Mouse (Mus musculus): Measurements from ENCODE around the gene Rgl2. TPM values are rescaled to one million over a fixed set of nuclear protein-coding genes. Genes with fewer than 3 reads are reported as not detected.

Rgl2 gene
- polyA plus RNA-seq (2014; fragmentation: Illumina TruSeq; extraction: RNeasy Lipid Tissue Mini Kit (QIAGEN cat#74804); ENCODE audit: low read depth, low replicate concordance) = 46.9 TPM

DNA sequence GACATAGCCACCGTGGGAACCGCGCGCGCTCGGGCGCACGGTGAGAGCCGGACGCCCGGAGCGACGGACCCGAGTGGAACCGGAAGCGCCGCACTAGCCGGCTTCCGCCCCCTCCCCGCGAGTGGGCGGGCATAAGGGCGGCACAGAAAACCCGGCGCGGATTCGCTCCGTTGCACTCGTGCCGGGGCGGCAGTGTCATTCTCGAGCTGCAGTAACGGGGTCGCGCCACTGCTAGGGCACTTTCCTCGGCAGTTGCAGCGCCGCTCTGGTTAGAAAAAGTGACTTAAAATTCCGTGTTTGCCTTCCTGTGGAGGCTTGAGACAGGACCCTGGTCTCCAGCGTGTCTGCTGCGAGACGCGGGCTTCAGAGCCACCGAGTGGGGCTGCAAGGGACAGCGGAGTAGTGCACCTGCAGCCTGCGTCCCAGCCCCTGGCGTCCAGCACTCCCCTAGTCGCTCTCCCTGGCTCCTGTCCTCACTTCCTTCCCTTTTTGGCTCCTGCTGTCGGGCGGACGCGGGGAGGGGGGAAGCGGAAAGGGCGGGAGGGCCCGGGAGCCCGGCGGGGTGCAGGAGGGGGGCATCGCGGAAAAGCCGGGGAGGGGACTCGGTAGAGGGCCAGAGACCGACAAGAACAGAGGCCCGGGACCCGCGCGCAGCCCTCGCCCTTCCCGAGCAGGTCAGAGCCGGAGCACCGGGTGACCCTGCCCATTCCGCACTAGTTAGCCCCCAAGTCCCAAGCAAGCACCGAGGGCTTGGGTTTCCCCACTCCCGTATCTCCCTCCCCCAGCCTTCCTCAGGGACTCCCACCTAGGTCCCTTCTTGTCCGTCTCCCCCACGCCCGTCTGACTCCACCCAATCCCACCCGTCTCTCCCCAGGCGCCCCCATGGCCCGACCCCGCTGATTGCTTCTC is at the start of gene Rgl2:
TSS of gene Rgl2 (plus strand) at position 173 of the 909 bp plus-strand sequence.

DNA sequence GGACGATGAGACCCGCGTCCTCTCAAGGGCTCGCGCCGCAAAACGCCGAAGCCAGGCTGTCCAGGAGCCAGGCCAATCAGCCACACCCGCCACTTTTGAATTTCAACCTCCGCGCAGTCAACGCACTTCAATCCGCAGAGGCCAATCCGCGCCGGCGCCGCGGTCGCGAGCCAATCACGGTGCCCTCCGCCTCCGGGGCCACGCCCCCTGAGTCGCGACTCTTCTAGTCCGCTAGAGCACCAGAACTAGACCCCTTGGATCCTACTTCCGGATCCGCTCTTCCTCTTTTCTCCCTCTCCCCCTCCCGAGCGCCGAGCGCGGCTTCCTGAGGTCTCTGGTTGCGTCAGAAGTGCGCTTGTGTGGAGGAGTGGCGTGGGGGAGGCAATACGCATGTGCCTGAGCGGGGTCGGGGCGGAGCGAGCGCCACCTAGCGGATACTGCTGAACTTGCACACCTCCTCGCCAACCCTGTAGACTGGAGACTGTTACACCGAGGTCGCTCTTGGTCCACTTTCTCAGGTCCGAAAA is 38.7 kb upstream of the Rgl2 start, which contains the start of gene Kifc1:
TSS of gene Kifc1 (minus strand) at position 129 of the 527 bp plus-strand sequence.

DNA sequence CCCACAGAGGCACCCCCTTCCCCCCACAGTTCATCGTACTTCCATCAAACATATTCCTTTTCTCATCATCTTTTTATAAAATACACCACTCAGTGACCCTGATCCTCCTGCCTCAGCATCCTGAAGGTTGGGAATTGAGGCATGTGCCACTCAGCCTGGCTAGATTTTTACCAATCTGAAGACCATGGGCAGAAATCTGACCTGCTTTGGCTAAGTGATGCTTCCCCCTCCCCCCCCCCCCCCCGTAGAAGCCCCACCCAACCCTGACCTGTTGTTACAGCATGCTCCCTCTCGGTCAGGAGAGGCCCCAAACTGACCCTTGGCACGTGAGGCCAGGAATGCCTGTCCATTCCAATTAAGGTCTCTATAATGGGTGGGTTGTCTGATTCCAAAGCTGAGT is 24.5 kb upstream of the Rgl2 start, which contains the start of gene Platr17:
TSS of gene Platr17 (plus strand) at position 301 of the 400 bp plus-strand sequence.

DNA sequence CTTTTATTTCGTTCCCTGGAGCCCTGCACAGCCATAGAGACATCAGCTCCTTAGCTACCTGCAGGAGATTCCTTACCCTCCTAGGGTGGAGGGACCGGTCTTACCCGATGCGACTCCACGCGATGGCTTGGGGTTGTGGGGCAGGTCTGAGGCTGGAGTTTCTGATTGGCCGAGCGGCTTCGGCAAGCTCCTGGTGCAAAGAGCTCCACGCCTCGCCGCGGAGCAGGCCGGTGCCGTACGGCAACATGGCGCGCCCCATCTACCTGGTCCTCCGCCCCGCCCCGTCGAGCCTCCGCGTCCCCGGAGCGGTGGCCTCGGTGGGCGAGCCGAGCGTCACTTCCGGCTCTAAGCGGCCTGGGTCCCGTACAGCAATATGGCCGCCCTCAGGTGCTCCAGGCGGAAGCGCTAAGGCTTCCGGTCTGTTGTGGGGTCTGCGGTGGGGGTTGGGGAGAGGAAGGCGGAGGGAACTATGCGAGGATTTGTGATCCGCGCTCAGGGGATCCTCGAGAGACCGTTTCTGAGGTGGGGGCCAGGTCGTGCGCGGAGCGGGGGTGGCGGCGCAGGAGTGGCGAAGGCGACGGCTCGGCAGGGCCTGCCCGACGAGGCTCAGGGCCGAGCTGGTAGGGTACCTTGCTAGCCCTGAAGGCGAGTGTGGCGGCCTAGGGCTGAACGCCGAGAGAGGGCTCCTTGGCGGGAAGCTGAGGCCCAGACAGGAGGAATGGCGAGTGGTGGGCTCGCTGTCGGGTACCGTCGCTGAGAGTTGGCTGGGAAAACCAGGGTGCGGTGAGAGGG is 20.1 kb upstream of the Rgl2 start, which contains the start of gene Daxx:
TSS of gene Daxx (plus strand) at position 338 of the 792 bp plus-strand sequence.

DNA sequence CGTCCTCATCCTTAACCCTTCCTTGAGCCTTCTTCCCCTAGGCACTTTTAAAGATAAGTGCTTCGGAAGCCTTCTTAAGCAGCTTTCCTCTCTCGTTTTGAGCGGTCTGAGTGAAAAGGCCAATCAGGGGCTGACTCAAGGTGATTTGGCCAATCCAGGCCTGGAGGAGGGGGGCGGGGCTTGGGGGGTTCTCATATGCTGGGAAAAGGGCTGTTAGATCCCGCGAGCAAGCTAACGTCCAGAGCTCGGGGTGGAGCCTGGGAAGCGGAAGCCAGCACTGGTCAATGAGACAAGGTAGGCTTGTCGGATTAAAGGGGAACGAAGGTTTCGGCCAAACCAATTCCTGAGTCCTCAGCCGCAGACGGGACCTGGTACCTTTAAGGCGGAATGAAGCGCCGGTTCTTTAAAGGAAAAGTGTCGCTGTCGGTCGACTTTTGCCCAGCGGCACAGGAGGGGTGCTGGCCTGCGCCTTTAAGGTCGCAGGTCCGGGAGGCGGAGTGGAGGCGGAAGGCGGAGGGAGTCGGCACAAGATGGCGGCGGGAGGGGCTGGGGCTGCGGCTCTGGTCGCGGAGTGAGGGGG is 13.6 kb upstream of the Rgl2 start, which contains the start of the genes Tapbp and Zbtb22:
TSS of gene Tapbp (plus strand) at position 229 of the 580 bp plus-strand sequence.
TSS of gene Zbtb22 (plus strand) at position 234 of the 580 bp plus-strand sequence.

DNA sequence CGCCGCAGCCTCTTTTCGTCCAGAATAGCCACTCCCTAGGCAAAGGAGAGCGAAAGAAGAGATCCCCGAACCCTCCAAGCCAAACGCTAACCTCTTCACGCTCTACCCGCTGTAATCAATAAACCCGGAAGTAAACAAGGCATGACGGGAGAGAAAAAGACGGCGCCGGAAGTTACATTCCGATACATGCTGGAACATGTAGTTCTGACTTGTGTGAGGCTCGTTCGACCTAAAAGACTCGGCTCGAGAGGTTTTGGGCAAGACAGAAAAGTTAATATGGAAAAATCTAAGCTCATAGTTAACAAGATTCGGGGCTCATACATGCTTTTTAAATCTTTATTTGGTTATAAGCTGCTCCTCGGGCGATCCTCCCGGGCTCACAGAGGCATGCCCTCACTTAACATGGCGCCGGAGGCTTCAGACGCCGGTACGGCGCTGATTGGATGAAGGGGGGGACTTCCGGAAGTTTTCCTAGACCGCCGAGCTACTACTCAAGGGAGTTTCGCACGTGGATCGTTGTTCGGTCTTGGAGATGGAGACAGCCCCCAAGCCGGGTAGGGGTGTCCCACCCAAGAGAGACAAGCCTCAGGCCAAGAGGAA is 11.0 kb downstream of the Rgl2 start, which contains the start of the genes Pfdn6 and Wdr46:
TSS of gene Pfdn6 (minus strand) at position 138 of the 600 bp plus-strand sequence.
TSS of gene Wdr46 (plus strand) at position 455 of the 600 bp plus-strand sequence.

DNA sequence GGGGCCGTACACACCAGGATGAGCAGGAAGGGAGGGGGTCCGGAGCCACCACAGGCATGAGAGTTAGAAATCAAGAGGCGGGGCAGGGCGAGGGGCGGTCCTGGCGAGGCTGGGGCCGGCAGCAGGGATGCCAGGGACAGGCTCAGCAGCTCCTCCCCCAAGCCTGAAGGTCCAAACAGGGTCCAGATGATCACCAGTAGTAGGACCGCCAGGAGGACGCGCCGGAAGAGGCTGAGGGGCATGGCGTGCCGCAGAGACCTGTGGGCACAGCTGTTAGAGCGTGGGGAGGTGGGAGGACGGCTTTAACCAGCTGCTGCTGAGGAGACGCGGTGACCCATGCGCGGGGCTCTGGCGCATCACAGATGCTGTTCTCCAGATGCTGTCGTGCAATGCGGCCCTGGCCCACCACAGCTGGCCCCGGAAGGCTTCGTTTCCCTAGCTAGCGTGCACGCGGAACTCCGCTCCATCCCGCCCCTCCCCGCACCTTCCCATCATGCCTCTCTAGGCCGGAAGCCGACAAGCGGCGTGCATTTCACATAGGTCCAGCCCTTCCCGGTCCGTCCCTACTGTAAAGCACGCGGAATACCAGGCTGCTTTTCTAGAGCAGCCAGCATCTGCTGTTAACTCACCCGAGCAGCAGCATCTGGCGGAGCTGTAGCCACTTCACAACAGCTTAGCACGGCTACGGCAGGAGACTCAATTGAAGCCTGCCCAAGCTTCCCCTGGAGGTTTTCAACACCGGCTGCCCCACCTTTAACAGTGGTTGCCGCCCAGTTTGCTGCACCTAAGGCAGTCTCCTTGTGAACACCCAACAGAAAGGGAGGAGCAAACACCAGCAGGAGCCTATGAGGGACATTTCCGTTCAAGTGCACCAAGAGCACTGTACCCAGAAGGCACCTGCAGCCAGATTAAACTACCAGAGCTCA is 21.9 kb downstream of the Rgl2 start, which contains the start of gene B3galt4:
TSS of gene B3galt4 (minus strand) at position 468 of the 926 bp plus-strand sequence.

DNA sequence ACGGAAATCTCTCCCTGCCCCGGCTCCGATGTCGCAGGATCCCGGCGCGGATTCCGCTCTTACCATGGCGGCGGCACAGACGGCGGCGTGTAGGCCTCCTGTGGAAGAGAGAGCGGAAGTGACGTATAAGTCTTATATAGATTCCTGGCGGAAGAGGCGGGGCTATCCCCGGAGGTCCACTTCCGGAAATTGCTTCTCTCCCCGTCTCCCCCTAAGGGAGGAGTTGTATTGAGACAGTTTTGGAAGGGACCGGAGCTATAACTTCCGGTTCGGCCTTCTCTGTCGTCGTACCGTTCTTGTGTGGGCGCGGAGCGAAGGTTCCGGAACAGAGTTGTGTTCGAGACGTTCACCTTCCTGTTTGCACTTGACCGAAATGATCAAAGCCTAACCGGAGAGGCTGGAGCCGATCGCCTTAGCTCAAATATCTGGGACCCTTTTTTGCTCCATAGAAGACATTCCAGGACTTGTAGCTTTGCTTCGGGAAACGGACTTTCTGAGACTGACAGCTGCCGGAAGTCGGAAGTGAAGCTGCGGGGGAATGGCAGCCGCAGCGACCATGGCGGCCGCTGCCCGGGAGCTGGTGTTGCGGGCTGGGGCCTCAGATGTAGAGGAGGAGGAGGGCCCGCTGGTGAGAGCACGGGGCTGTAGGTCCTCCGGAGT is 26.3 kb downstream of the Rgl2 start, which contains the start of the genes Vps52 and Rps18:
TSS of gene Vps52 (plus strand) at position 258 of the 660 bp plus-strand sequence.
TSS of gene Rps18 (minus strand) at position 447 of the 660 bp plus-strand sequence.

Other genes with a start within 250 kb of the Rgl2 start
- 102 TPM for gene Hnrnpm, start 242.7 kb upstream of the Rgl2 start, polyA plus RNA-seq (2014; fragmentation: Illumina TruSeq; extraction: RNeasy Lipid Tissue Mini Kit (QIAGEN cat#74804); ENCODE audit: low read depth, low replicate concordance)
- 121 TPM for gene March2, start 210.9 kb upstream of the Rgl2 start, polyA plus RNA-seq (2014; fragmentation: Illumina TruSeq; extraction: RNeasy Lipid Tissue Mini Kit (QIAGEN cat#74804); ENCODE audit: low read depth, low replicate concordance)
- gene Rab11b, start 169.0 kb upstream of the Rgl2 start, polyA plus RNA-seq (2014; fragmentation: Illumina TruSeq; extraction: RNeasy Lipid Tissue Mini Kit (QIAGEN cat#74804); ENCODE audit: low read depth, low replicate concordance) = 199 TPM
- gene Angptl4, start 147.7 kb upstream of the Rgl2 start, polyA plus RNA-seq (2014; fragmentation: Illumina TruSeq; extraction: RNeasy Lipid Tissue Mini Kit (QIAGEN cat#74804); ENCODE audit: low read depth, low replicate concordance) = 10.0 TPM
- 106 TPM for gene Kank3, start 119.0 kb upstream of the Rgl2 start, polyA plus RNA-seq (2014; fragmentation: Illumina TruSeq; extraction: RNeasy Lipid Tissue Mini Kit (QIAGEN cat#74804); ENCODE audit: low read depth, low replicate concordance)
- gene Rps28, start 105.0 kb upstream of the Rgl2 start, polyA plus RNA-seq (2014; fragmentation: Illumina TruSeq; extraction: RNeasy Lipid Tissue Mini Kit (QIAGEN cat#74804); ENCODE audit: low read depth, low replicate concordance) = 651 TPM
- 757 TPM for gene Ndufa7, start 105.0 kb upstream of the Rgl2 start, polyA plus RNA-seq (2014; fragmentation: Illumina TruSeq; extraction: RNeasy Lipid Tissue Mini Kit (QIAGEN cat#74804); ENCODE audit: low read depth, low replicate concordance)
- 28.3 TPM for gene Cd320, start 86.5 kb upstream of the Rgl2 start, polyA plus RNA-seq (2014; fragmentation: Illumina TruSeq; extraction: RNeasy Lipid Tissue Mini Kit (QIAGEN cat#74804); ENCODE audit: low read depth, low replicate concordance)
- not detected for gene Gm7029, start 55.7 kb upstream of the Rgl2 start, polyA plus RNA-seq (2014; fragmentation: Illumina TruSeq; extraction: RNeasy Lipid Tissue Mini Kit (QIAGEN cat#74804); ENCODE audit: low read depth, low replicate concordance)
- gene Kifc1, start 38.9 kb upstream of the Rgl2 start, polyA plus RNA-seq (2014; fragmentation: Illumina TruSeq; extraction: RNeasy Lipid Tissue Mini Kit (QIAGEN cat#74804); ENCODE audit: low read depth, low replicate concordance) = 1.3 TPM
- gene Platr17, start 24.4 kb upstream of the Rgl2 start, polyA plus RNA-seq (2014; fragmentation: Illumina TruSeq; extraction: RNeasy Lipid Tissue Mini Kit (QIAGEN cat#74804); ENCODE audit: low read depth, low replicate concordance) = not detected
- gene Daxx, start 20.1 kb upstream of the Rgl2 start, polyA plus RNA-seq (2014; fragmentation: Illumina TruSeq; extraction: RNeasy Lipid Tissue Mini Kit (QIAGEN cat#74804); ENCODE audit: low read depth, low replicate concordance) = 18.3 TPM
- gene Tapbp, start 13.6 kb upstream of the Rgl2 start, polyA plus RNA-seq (2014; fragmentation: Illumina TruSeq; extraction: RNeasy Lipid Tissue Mini Kit (QIAGEN cat#74804); ENCODE audit: low read depth, low replicate concordance) = 57.6 TPM
- 16.8 TPM for gene Zbtb22, start 13.6 kb upstream of the Rgl2 start, polyA plus RNA-seq (2014; fragmentation: Illumina TruSeq; extraction: RNeasy Lipid Tissue Mini Kit (QIAGEN cat#74804); ENCODE audit: low read depth, low replicate concordance)
- 93.3 TPM for gene Pfdn6, start 10.8 kb downstream of the Rgl2 start, polyA plus RNA-seq (2014; fragmentation: Illumina TruSeq; extraction: RNeasy Lipid Tissue Mini Kit (QIAGEN cat#74804); ENCODE audit: low read depth, low replicate concordance)
- gene Wdr46, start 11.1 kb downstream of the Rgl2 start, polyA plus RNA-seq (2014; fragmentation: Illumina TruSeq; extraction: RNeasy Lipid Tissue Mini Kit (QIAGEN cat#74804); ENCODE audit: low read depth, low replicate concordance) = 8.0 TPM
- gene B3galt4, start 21.9 kb downstream of the Rgl2 start, polyA plus RNA-seq (2014; fragmentation: Illumina TruSeq; extraction: RNeasy Lipid Tissue Mini Kit (QIAGEN cat#74804); ENCODE audit: low read depth, low replicate concordance) = 2.3 TPM
- 36.9 TPM for gene Vps52, start 26.3 kb downstream of the Rgl2 start, polyA plus RNA-seq (2014; fragmentation: Illumina TruSeq; extraction: RNeasy Lipid Tissue Mini Kit (QIAGEN cat#74804); ENCODE audit: low read depth, low replicate concordance)
- gene Rps18, start 26.5 kb downstream of the Rgl2 start, polyA plus RNA-seq (2014; fragmentation: Illumina TruSeq; extraction: RNeasy Lipid Tissue Mini Kit (QIAGEN cat#74804); ENCODE audit: low read depth, low replicate concordance) = 892 TPM
- 293 TPM for gene H2-K1, start 70.8 kb downstream of the Rgl2 start, polyA plus RNA-seq (2014; fragmentation: Illumina TruSeq; extraction: RNeasy Lipid Tissue Mini Kit (QIAGEN cat#74804); ENCODE audit: low read depth, low replicate concordance)
- 25.6 TPM for gene Ring1, start 95.1 kb downstream of the Rgl2 start, polyA plus RNA-seq (2014; fragmentation: Illumina TruSeq; extraction: RNeasy Lipid Tissue Mini Kit (QIAGEN cat#74804); ENCODE audit: low read depth, low replicate concordance)
- gene H2-Ke6, start 98.5 kb downstream of the Rgl2 start, polyA plus RNA-seq (2014; fragmentation: Illumina TruSeq; extraction: RNeasy Lipid Tissue Mini Kit (QIAGEN cat#74804); ENCODE audit: low read depth, low replicate concordance) = 140 TPM
- gene Slc39a7, start 102.1 kb downstream of the Rgl2 start, polyA plus RNA-seq (2014; fragmentation: Illumina TruSeq; extraction: RNeasy Lipid Tissue Mini Kit (QIAGEN cat#74804); ENCODE audit: low read depth, low replicate concordance) = 68.0 TPM
- 42.4 TPM for gene Rxrb, start 102.3 kb downstream of the Rgl2 start, polyA plus RNA-seq (2014; fragmentation: Illumina TruSeq; extraction: RNeasy Lipid Tissue Mini Kit (QIAGEN cat#74804); ENCODE audit: low read depth, low replicate concordance)
- 1.5 TPM for gene Col11a2, start 109.9 kb downstream of the Rgl2 start, polyA plus RNA-seq (2014; fragmentation: Illumina TruSeq; extraction: RNeasy Lipid Tissue Mini Kit (QIAGEN cat#74804); ENCODE audit: low read depth, low replicate concordance)
- not detected for gene H2-Oa, start 162.8 kb downstream of the Rgl2 start, polyA plus RNA-seq (2014; fragmentation: Illumina TruSeq; extraction: RNeasy Lipid Tissue Mini Kit (QIAGEN cat#74804); ENCODE audit: low read depth, low replicate concordance)
- 5.4 TPM for gene H2-DMa, start 190.0 kb downstream of the Rgl2 start, polyA plus RNA-seq (2014; fragmentation: Illumina TruSeq; extraction: RNeasy Lipid Tissue Mini Kit (QIAGEN cat#74804); ENCODE audit: low read depth, low replicate concordance)
- 78.8 TPM for gene Brd2, start 193.1 kb downstream of the Rgl2 start, polyA plus RNA-seq (2014; fragmentation: Illumina TruSeq; extraction: RNeasy Lipid Tissue Mini Kit (QIAGEN cat#74804); ENCODE audit: low read depth, low replicate concordance)
- gene H2-DMb2, start 213.8 kb downstream of the Rgl2 start, polyA plus RNA-seq (2014; fragmentation: Illumina TruSeq; extraction: RNeasy Lipid Tissue Mini Kit (QIAGEN cat#74804); ENCODE audit: low read depth, low replicate concordance) = 0.99 TPM
- 2.1 TPM for gene H2-DMb1, start 223.5 kb downstream of the Rgl2 start, polyA plus RNA-seq (2014; fragmentation: Illumina TruSeq; extraction: RNeasy Lipid Tissue Mini Kit (QIAGEN cat#74804); ENCODE audit: low read depth, low replicate concordance)